Comparison of ENCODE assay signal across 22 mouse cellular contexts in genomic region chr12:84501278-84501677, GRCm38 (mm10). TPM values are rescaled to one million over a fixed set of nuclear protein-coding genes. Genes with fewer than 3 reads are reported as not detected.
DNase-seq lines count a peak whose midpoint lies in the region; ATAC-seq lines count a peak whose summit lies in the region.
"Had no signal": no experiment of that assay in that cellular context is flagged by ENCODE, and none has a peak within 500 bp of the region (broad histone marks: within the 10 kb centered on the region; RNA-seq: fewer than 3 reads in every experiment).

No protein-coding gene starts in this region.

- WGBS in forebrain, embryonic 15.5 days: 59% methylated on average over 4 of the region's 4 CpGs
- 79% methylated on average over 4 of the region's 4 CpGs for WGBS in forebrain, embryonic 10.5 days
- 52% methylated on average over 4 of the region's 4 CpGs for WGBS in midbrain, embryonic 13.5 days
- WGBS in midbrain, embryonic 10.5 days: 69% methylated on average over 4 of the region's 4 CpGs
- 36% methylated on average over 4 of the region's 4 CpGs for WGBS in midbrain, embryonic 16.5 days

- H3K4me3 ChIP-seq in forebrain, embryonic 15.5 days: no peak overlapping the region
- H3K4me3 ChIP-seq in forebrain, embryonic 10.5 days: no peak overlapping the region
- no peak overlapping the region for H3K4me3 ChIP-seq in midbrain, embryonic 13.5 days (replicated peaks)
- H3K4me3 ChIP-seq in midbrain, embryonic 10.5 days: no peak overlapping the region
- no peak overlapping the region for H3K4me3 ChIP-seq in midbrain, embryonic 16.5 days (ENCODE audit: low read depth, low read length)
- H3K4me3 ChIP-seq: heart, embryonic 10.5 days; heart, embryonic 15.5 days; kidney, embryonic 15.5 days; limb, embryonic 13.5 days; lung, embryonic 15.5 days had no signal

- DNase-seq in forebrain, embryonic 10.5 days (ENCODE audit: extremely low spot score, low spot score): no peak
- no peak for DNase-seq in midbrain, embryonic 10.5 days (ENCODE audit: low spot score)
- DNase-seq in ovary, postnatal 36 days (ENCODE audit: low spot score): no peak
- no peak for DNase-seq in layer of hippocampus, postnatal 25 days (ENCODE audit: extremely low spot score in 1 of 2, low spot score in 1 of 2)
- DNase-seq: adrenal gland, postnatal 14 days; cerebellum, adult 11 months; cerebellum, adult 9-10 months; cerebellum, postnatal 36 days; gastrocnemius, postnatal 14 days; kidney, adult 11 months; kidney, postnatal 25 days; right cerebral cortex, postnatal 14 days had no signal

- peaks cover 12% of the 10 kb centered on the region for H3K4me1 ChIP-seq in forebrain, embryonic 15.5 days
- H3K4me1 ChIP-seq in forebrain, embryonic 10.5 days: peaks cover 18% of the 10 kb centered on the region
- H3K4me1 ChIP-seq in midbrain, embryonic 13.5 days (replicated peaks): peaks cover 31% of the 10 kb centered on the region
- peaks cover 16% of the 10 kb centered on the region for H3K4me1 ChIP-seq in midbrain, embryonic 10.5 days
- H3K4me1 ChIP-seq in midbrain, embryonic 16.5 days (ENCODE audit: control insufficient read depth, insufficient read depth, low read length): peaks cover 12% of the 10 kb centered on the region
- H3K4me1 ChIP-seq: heart, embryonic 15.5 days; kidney, embryonic 15.5 days; limb, embryonic 13.5 days; lung, embryonic 15.5 days had no signal

- 0 out of 2 replicates have a peak overlapping the region, but pooled peaks have one; percentile 9 for H3K27ac ChIP-seq in forebrain, embryonic 15.5 days (replicated peaks)
- no peak overlapping the region for H3K27ac ChIP-seq in forebrain, embryonic 10.5 days
- peak overlapping the region; percentile 57 for H3K27ac ChIP-seq in midbrain, embryonic 13.5 days
- H3K27ac ChIP-seq in midbrain, embryonic 10.5 days (replicated peaks): no peak overlapping the region
- H3K27ac ChIP-seq in midbrain, embryonic 16.5 days (ENCODE audit: low read length): peak overlapping the region; percentile 68
- H3K27ac ChIP-seq: heart, embryonic 10.5 days; heart, embryonic 15.5 days; kidney, embryonic 15.5 days; limb, embryonic 13.5 days; lung, embryonic 15.5 days had no signal

- no peak overlapping the region for H3K9ac ChIP-seq in forebrain, embryonic 15.5 days (replicated peaks)
- H3K9ac ChIP-seq in midbrain, embryonic 13.5 days (replicated peaks): no peak overlapping the region
- H3K9ac ChIP-seq in midbrain, embryonic 16.5 days (ENCODE audit: low read depth, low read length): no peak overlapping the region
- H3K9ac ChIP-seq: heart, embryonic 15.5 days; kidney, embryonic 15.5 days; limb, embryonic 13.5 days; lung, embryonic 15.5 days had no signal

- H3K27me3 ChIP-seq in forebrain, embryonic 15.5 days: no peaks in the 10 kb centered on the region
- no peaks in the 10 kb centered on the region for H3K27me3 ChIP-seq in forebrain, embryonic 10.5 days (ENCODE audit: poor library complexity, severe bottlenecking)
- 0 out of 2 replicates have a peak, but pooled peaks cover 3% of the 10 kb centered on the region for H3K27me3 ChIP-seq in midbrain, embryonic 13.5 days
- H3K27me3 ChIP-seq in midbrain, embryonic 10.5 days (ENCODE audit: low read depth, poor library complexity, severe bottlenecking): no peaks in the 10 kb centered on the region
- H3K27me3 ChIP-seq in midbrain, embryonic 16.5 days (ENCODE audit: control insufficient read depth, insufficient read depth, low read depth, low read length): no peaks in the 10 kb centered on the region
- H3K27me3 ChIP-seq: heart, embryonic 15.5 days; kidney, embryonic 15.5 days; limb, embryonic 13.5 days; lung, embryonic 15.5 days had no signal

- no peak for ATAC-seq in forebrain, embryonic 15.5 days (replicated peaks)
- peak; percentile 66 for ATAC-seq in midbrain, embryonic 13.5 days
- no peak for ATAC-seq in midbrain, embryonic 16.5 days
- ATAC-seq: inflammation-experienced regulatory T-cells, adult 6 months had no signal

- no peak overlapping the region for H3K4me2 ChIP-seq in forebrain, embryonic 15.5 days (replicated peaks)
- peak overlapping the region; percentile 35 for H3K4me2 ChIP-seq in midbrain, embryonic 13.5 days (replicated peaks)
- peak overlapping the region; percentile 26; the same call in 1 of the 2 replicates for H3K4me2 ChIP-seq in midbrain, embryonic 16.5 days (ENCODE audit: low read length)
- H3K4me2 ChIP-seq: heart, embryonic 15.5 days; kidney, embryonic 15.5 days; limb, embryonic 13.5 days; liver, embryonic 11.5 days; lung, embryonic 15.5 days had no signal

- H3K36me3 ChIP-seq in forebrain, embryonic 15.5 days: no peaks in the 10 kb centered on the region
- no peaks in the 10 kb centered on the region for H3K36me3 ChIP-seq in forebrain, embryonic 10.5 days (replicated peaks)
- no peaks in the 10 kb centered on the region for H3K36me3 ChIP-seq in midbrain, embryonic 13.5 days
- no peaks in the 10 kb centered on the region for H3K36me3 ChIP-seq in midbrain, embryonic 10.5 days
- no peaks in the 10 kb centered on the region for H3K36me3 ChIP-seq in midbrain, embryonic 16.5 days (ENCODE audit: control insufficient read depth, insufficient read depth, low read length)
- H3K36me3 ChIP-seq: heart, embryonic 10.5 days; heart, embryonic 15.5 days; kidney, embryonic 15.5 days; limb, embryonic 13.5 days; lung, embryonic 15.5 days had no signal

- H3K9me3 ChIP-seq in forebrain, embryonic 15.5 days: no peaks in the 10 kb centered on the region
- H3K9me3 ChIP-seq in forebrain, embryonic 10.5 days: no peaks in the 10 kb centered on the region
- no peaks in the 10 kb centered on the region for H3K9me3 ChIP-seq in midbrain, embryonic 13.5 days
- no peaks in the 10 kb centered on the region for H3K9me3 ChIP-seq in midbrain, embryonic 10.5 days (replicated peaks)
- H3K9me3 ChIP-seq in midbrain, embryonic 16.5 days (replicated peaks; ENCODE audit: control insufficient read depth, low read length, poor library complexity, severe bottlenecking): no peaks in the 10 kb centered on the region
- H3K9me3 ChIP-seq: heart, embryonic 10.5 days; heart, embryonic 15.5 days; kidney, embryonic 15.5 days; limb, embryonic 13.5 days; lung, embryonic 15.5 days had no signal

RNA-seq across cellular contexts. Expression of gene Lin52, which starts 50.1 kb away (rescaled TPM):
- 39.1 and 39.3 TPM in 2 replicates for polyA plus RNA-seq in forebrain, embryonic 15.5 days (2015; fragmentation: Nextera tagmentation; extraction: Ambion mirVana)
- polyA plus RNA-seq in forebrain, embryonic 10.5 days (2016; fragmentation: Nextera tagmentation; extraction: Ambion mirVana): 31.1 and 33.5 TPM in 2 replicates
- polyA plus RNA-seq in midbrain, embryonic 13.5 days (2015; fragmentation: Nextera tagmentation; extraction: Ambion mirVana): 38.6 and 41.3 TPM in 2 replicates
- polyA plus RNA-seq in midbrain, embryonic 10.5 days (2016; fragmentation: Nextera tagmentation; extraction: Ambion mirVana): 31.4 and 37.4 TPM in 2 replicates
- polyA plus RNA-seq in midbrain, embryonic 16.5 days (2015; fragmentation: Nextera tagmentation; extraction: Ambion mirVana): 36.1 and 37.7 TPM in 2 replicates
- 10 to 100 TPM; 20.4 to 25.5 TPM for total RNA-seq in layer of hippocampus, postnatal 25 days (2021)

RNA-seq across cellular contexts. Expression of gene Aldh6a1, which starts 50.5 kb away (rescaled TPM):
- polyA plus RNA-seq in forebrain, embryonic 15.5 days (2015; fragmentation: Nextera tagmentation; extraction: Ambion mirVana): 29.9 and 34.6 TPM in 2 replicates
- polyA plus RNA-seq in forebrain, embryonic 10.5 days (2016; fragmentation: Nextera tagmentation; extraction: Ambion mirVana): 15.0 and 16.2 TPM in 2 replicates
- 28.9 and 29.9 TPM in 2 replicates for polyA plus RNA-seq in midbrain, embryonic 13.5 days (2015; fragmentation: Nextera tagmentation; extraction: Ambion mirVana)
- 16.5 and 20.2 TPM in 2 replicates for polyA plus RNA-seq in midbrain, embryonic 10.5 days (2016; fragmentation: Nextera tagmentation; extraction: Ambion mirVana)
- 33.6 and 34.2 TPM in 2 replicates for polyA plus RNA-seq in midbrain, embryonic 16.5 days (2015; fragmentation: Nextera tagmentation; extraction: Ambion mirVana)
- total RNA-seq in layer of hippocampus, postnatal 25 days (2021): 10 to 100 TPM; 45.1 to 47.5 TPM

Comparison
In these comparisons a context has a peak if more than half of its experiments do, and no peak if none do; other contexts are left out.
1. H3K27ac ChIP-seq: peak in forebrain, embryonic 15.5 days (single experiment), midbrain, embryonic 13.5 days (single experiment) and midbrain, embryonic 16.5 days (single experiment); none in forebrain, embryonic 10.5 days (single experiment) and midbrain, embryonic 10.5 days (single experiment).